Mouse (Mus musculus) heart, postnatal 10 days (tissue): ENCODE data around the gene Oser1. TPM values are rescaled to one million over a fixed set of nuclear protein-coding genes. Genes with fewer than 3 reads are reported as not detected.

Experiments used
- DNase-seq, 2 experiments: peaks; one replicate each; pipeline ENCODE4 v3.0.0; 2021
- intact Hi-C: fragments of 180-260 bp; cut with DNase I; formaldehyde crosslinking; loops from one replicate; pipeline ENCODE4 v1.15.1; 2025
- total RNA-seq, 2 experiments: library from RNA; stranded (reverse); gene quantifications; 2 replicates each; pipeline ENCODE4 v1.2.3; 2021

Gene Oser1
- total RNA-seq, 2 experiments from 2014 or later, result 21.3 to 24.4 TPM

- no peak for DNase-seq
- intact Hi-C loops, result no loop called here
These were observed 24.8 kb upstream of the Oser1 start for GRCm38 (mm10) chr2:163449276-163449675.

GRCm38 (mm10) chr2:163447375-163447774 lies 22.9 kb upstream of the Oser1 start:
- DNase-seq, result no peak
- intact Hi-C loops, result no loop called here

- no peak for DNase-seq
- intact Hi-C loops, result no loop called here
These were observed 19.5 kb upstream of the Oser1 start for GRCm38 (mm10) chr2:163444017-163444416.

- intact Hi-C loops, result no loop called here
- peak; percentile 50 to 58 for DNase-seq
These were observed 19.0 kb upstream of the Oser1 start for GRCm38 (mm10) chr2:163443543-163443942.

GRCm38 (mm10) chr2:163439488-163439887 lies 15.0 kb upstream of the Oser1 start:
- DNase-seq, result no peak
- intact Hi-C loops, result no loop called here

GRCm38 (mm10) chr2:163438619-163439451 lies 14.3 kb upstream of the Oser1 start:
- intact Hi-C loops, result no loop called here
- peak; percentile 32 to 67 for DNase-seq

GRCm38 (mm10) chr2:163438246-163438618 lies 13.7 kb upstream of the Oser1 start, which contains the start of gene Gdap1l1:
Gdap1l1 (plus strand) TSS chr2:163438476.
- DNase-seq, result no peak
- intact Hi-C loops, result no loop called here

- DNase-seq, result no peak
These were observed 13.3 kb upstream of the Oser1 start for GRCm38 (mm10) chr2:163437800-163438199.

GRCm38 (mm10) chr2:163433971-163434370 lies 9.5 kb upstream of the Oser1 start:
- intact Hi-C loops, result no loop called here
- no peak for DNase-seq

More at GRCm38 (mm10) chr2:163437800-163438199, 13.3 kb upstream of the Oser1 start:
- intact Hi-C loops, result no loop called here

GRCm38 (mm10) chr2:163431289-163431688 lies 6.8 kb upstream of the Oser1 start:
- DNase-seq, result no peak
- intact Hi-C loops, result no loop called here

- intact Hi-C loops, result no loop called here
- no peak for DNase-seq
These were observed 4.0 kb upstream of the Oser1 start for GRCm38 (mm10) chr2:163428346-163429011.

GRCm38 (mm10) chr2:163422895-163423660 lies 1.4 kb downstream of the Oser1 start:
- intact Hi-C loops, result no loop called here
- DNase-seq, result peak in 1 of 2 experiments; percentile 31

GRCm38 (mm10) chr2:163420366-163420886 lies 4.1 kb downstream of the Oser1 start:
- intact Hi-C loops, result no loop called here
- peak in 1 of 2 experiments; percentile 32 for DNase-seq

- peak; percentile 100 for DNase-seq
- intact Hi-C loops, result loop anchor here (1.0 kb wide), 1 partner anchor 53 kb away; the partner anchor contains the start of gene Fitm2
These were observed 5.0 kb downstream of the Oser1 start for GRCm38 (mm10) chr2:163419346-163420045.

- intact Hi-C loops, result loop anchor here (1.0 kb wide), 1 partner anchor 53 kb away; the partner anchor contains the start of gene Fitm2
- DNase-seq, result no peak
These were observed 5.6 kb downstream of the Oser1 start for GRCm38 (mm10) chr2:163418841-163419345.

GRCm38 (mm10) chr2:163417830-163418229 lies 6.7 kb downstream of the Oser1 start:
- intact Hi-C loops, result no loop called here
- no peak for DNase-seq

- DNase-seq, result no peak
- intact Hi-C loops, result no loop called here
These were observed 7.5 kb downstream of the Oser1 start for GRCm38 (mm10) chr2:163417026-163417425.

GRCm38 (mm10) chr2:163412846-163413590 lies 11.5 kb downstream of the Oser1 start:
- no peak for DNase-seq
- intact Hi-C loops, result no loop called here

- no peak for DNase-seq
- intact Hi-C loops, result no loop called here
These were observed 12.1 kb downstream of the Oser1 start for GRCm38 (mm10) chr2:163412419-163412818.
